Mouse (Mus musculus): ENCODE data around the gene Tbx1. TPM values are rescaled to one million over a fixed set of nuclear protein-coding genes. Genes with fewer than 3 reads are reported as not detected.
"Not testable (repeated sequence)": the region's sequence is repeated elsewhere in the genome, so short reads cannot be mapped to it uniquely, and the experiment has no call there.

The Tbx1 gene
- polyA plus RNA-seq, 1 experiment from 2014 or later: 0.70 TPM

GRCm38 (mm10) chr16:18564472-18564871 is 26.0 kb downstream of the Tbx1 start:
- Histone ChIP-seq H3K9ac (replicated peaks) (no peak overlapping the region), H3K9me3 (no peaks in the 10 kb centered on the region), H3K4me3 (no peak overlapping the region), H3K27me3 (no peaks in the 10 kb centered on the region), H3K27ac (replicated peaks) (no peak overlapping the region), H3K36me3 (no peaks in the 10 kb centered on the region), H3K4me1 (no peaks in the 10 kb centered on the region), H3K4me2 (replicated peaks) (no peak overlapping the region)
- no peak for ATAC-seq (replicated peaks)
- WGBS: 75% methylated on average over 2 of the region's 2 CpGs

- H3K27ac ChIP-seq (replicated peaks): no peak overlapping the region
- H3K4me1 ChIP-seq: no peaks in the 10 kb centered on the region
- WGBS: 83% methylated on average over 3 of the region's 3 CpGs
- H3K36me3 ChIP-seq: no peaks in the 10 kb centered on the region
- no peak for ATAC-seq (replicated peaks)
- H3K4me3 ChIP-seq: no peak overlapping the region
- H3K27me3 ChIP-seq: no peaks in the 10 kb centered on the region
- H3K4me2 ChIP-seq (replicated peaks): no peak overlapping the region
- no peak overlapping the region for H3K9ac ChIP-seq (replicated peaks)
- H3K9me3 ChIP-seq: no peaks in the 10 kb centered on the region
Measured at GRCm38 (mm10) chr16:18556461-18556860, 34.0 kb downstream of the Tbx1 start.

- no peaks in the 10 kb centered on the region for H3K4me1 ChIP-seq
- ATAC-seq (replicated peaks): no peak
- no peaks in the 10 kb centered on the region for H3K9me3 ChIP-seq
- WGBS: 85% methylated on average over 17 of the region's 17 CpGs
- H3K27me3 ChIP-seq: no peaks in the 10 kb centered on the region
- H3K4me3 ChIP-seq: no peak overlapping the region
- H3K27ac ChIP-seq (replicated peaks): no peak overlapping the region
- H3K36me3 ChIP-seq: no peaks in the 10 kb centered on the region
- no peak overlapping the region for H3K4me2 ChIP-seq (replicated peaks)
- H3K9ac ChIP-seq (replicated peaks): no peak overlapping the region
Measured at GRCm38 (mm10) chr16:18555235-18555935, 35.1 kb downstream of the Tbx1 start.

GRCm38 (mm10) chr16:18554721-18555120 is 35.8 kb downstream of the Tbx1 start:
- Histone ChIP-seq H3K4me2 (replicated peaks) (no peak overlapping the region), H3K9ac (replicated peaks) (no peak overlapping the region), H3K4me1 (no peaks in the 10 kb centered on the region), H3K9me3 (no peaks in the 10 kb centered on the region), H3K4me3 (no peak overlapping the region), H3K27me3 (no peaks in the 10 kb centered on the region), H3K36me3 (no peaks in the 10 kb centered on the region), H3K27ac (replicated peaks) (no peak overlapping the region)
- WGBS: 73% methylated on average over 2 of the region's 2 CpGs
- no peak for ATAC-seq (replicated peaks)

GRCm38 (mm10) chr16:18552106-18552710 is 38.3 kb downstream of the Tbx1 start:
- no peak overlapping the region for H3K4me3 ChIP-seq
- no peak overlapping the region for H3K4me2 ChIP-seq (replicated peaks)
- H3K9ac ChIP-seq (replicated peaks): no peak overlapping the region
- H3K4me1 ChIP-seq: peaks cover 8% of the 10 kb centered on the region; the same call in 1 of the 2 replicates
- no peak overlapping the region for H3K27ac ChIP-seq (replicated peaks)
- H3K27me3 ChIP-seq: no peaks in the 10 kb centered on the region
- no peaks in the 10 kb centered on the region for H3K9me3 ChIP-seq
- 79% methylated on average over 11 of the region's 11 CpGs for WGBS
- no peaks in the 10 kb centered on the region for H3K36me3 ChIP-seq
- no peak for ATAC-seq (replicated peaks)

GRCm38 (mm10) chr16:18551604-18552003 is 38.9 kb downstream of the Tbx1 start:
- Histone ChIP-seq H3K27ac (replicated peaks) (no peak overlapping the region), H3K4me3 (no peak overlapping the region), H3K9ac (replicated peaks) (no peak overlapping the region), H3K9me3 (no peaks in the 10 kb centered on the region), H3K4me1 (peaks cover 8% of the 10 kb centered on the region), H3K4me2 (replicated peaks) (no peak overlapping the region), H3K27me3 (no peaks in the 10 kb centered on the region), H3K36me3 (no peaks in the 10 kb centered on the region)
- 47% methylated on average over 9 of the region's 9 CpGs for WGBS
- ATAC-seq (replicated peaks): no peak

- H3K9me3 ChIP-seq: no peaks in the 10 kb centered on the region
- peaks cover 23% of the 10 kb centered on the region for H3K4me1 ChIP-seq
- no peak overlapping the region for H3K27ac ChIP-seq (replicated peaks)
- no peak overlapping the region for H3K9ac ChIP-seq (replicated peaks)
- no peaks in the 10 kb centered on the region for H3K27me3 ChIP-seq
- 38% methylated on average over 5 of the region's 5 CpGs for WGBS
- H3K4me2 ChIP-seq (replicated peaks): no peak overlapping the region
- ATAC-seq (replicated peaks): no peak
- no peak overlapping the region for H3K4me3 ChIP-seq
- no peaks in the 10 kb centered on the region for H3K36me3 ChIP-seq
Measured at GRCm38 (mm10) chr16:18547891-18548290, 42.6 kb downstream of the Tbx1 start.

- peak overlapping the region; percentile 38 for H3K27ac ChIP-seq (replicated peaks)
- WGBS: 41% methylated on average over 8 of the region's 8 CpGs
- H3K9me3 ChIP-seq: no peaks in the 10 kb centered on the region
- H3K4me1 ChIP-seq: peaks cover 23% of the 10 kb centered on the region
- H3K36me3 ChIP-seq: no peaks in the 10 kb centered on the region
- H3K27me3 ChIP-seq: no peaks in the 10 kb centered on the region
- H3K9ac ChIP-seq (replicated peaks): no peak overlapping the region
- ATAC-seq (replicated peaks): peak; percentile 66
- H3K4me2 ChIP-seq (replicated peaks): no peak overlapping the region
- H3K4me3 ChIP-seq: no peak overlapping the region
Measured at GRCm38 (mm10) chr16:18543151-18543829, 47.2 kb downstream of the Tbx1 start.

- Histone ChIP-seq H3K9me3 (no peaks in the 10 kb centered on the region), H3K9ac (replicated peaks) (no peak overlapping the region), H3K27ac (replicated peaks) (no peak overlapping the region), H3K27me3 (no peaks in the 10 kb centered on the region), H3K36me3 (no peaks in the 10 kb centered on the region), H3K4me3 (no peak overlapping the region), H3K4me1 (peaks cover 9% of the 10 kb centered on the region), H3K4me2 (replicated peaks) (no peak overlapping the region)
- no peak for ATAC-seq (replicated peaks)
- WGBS: 85% methylated on average over 6 of the region's 6 CpGs
Measured at GRCm38 (mm10) chr16:18539281-18539680, 51.2 kb downstream of the Tbx1 start.

- H3K4me2 ChIP-seq (replicated peaks): no peak overlapping the region
- H3K4me3 ChIP-seq: no peak overlapping the region
- no peak overlapping the region for H3K27ac ChIP-seq (replicated peaks)
- H3K27me3 ChIP-seq: no peaks in the 10 kb centered on the region
- H3K4me1 ChIP-seq: no peaks in the 10 kb centered on the region
- 88% methylated on average over 3 of the region's 3 CpGs for WGBS
- no peaks in the 10 kb centered on the region for H3K9me3 ChIP-seq
- H3K9ac ChIP-seq (replicated peaks): no peak overlapping the region
- 0 out of 2 replicates have a peak, but pooled peaks have one; percentile 19 for ATAC-seq (replicated peaks)
- H3K36me3 ChIP-seq: no peaks in the 10 kb centered on the region
Measured at GRCm38 (mm10) chr16:18537407-18537990, 53.0 kb downstream of the Tbx1 start.

GRCm38 (mm10) chr16:18533061-18533460 is 57.4 kb downstream of the Tbx1 start:
- not testable (repeated sequence) for H3K9me3 ChIP-seq; H3K27ac ChIP-seq (replicated peaks); H3K36me3 ChIP-seq; H3K4me2 ChIP-seq (replicated peaks); H3K9ac ChIP-seq (replicated peaks); H3K4me1 ChIP-seq; H3K27me3 ChIP-seq; H3K4me3 ChIP-seq
- peak; percentile 98 for ATAC-seq (replicated peaks)
- 95% methylated on average over 7 of the region's 7 CpGs for WGBS
